Mouse (Mus musculus) erythroid progenitor cell, adult 5-6 weeks (primary cell): ENCODE data around the gene Nbr1. TPM values are rescaled to one million over a fixed set of nuclear protein-coding genes. Genes with fewer than 3 reads are reported as not detected.

Experiments
- ATAC-seq: replicated peaks from 2 replicates; pipeline ENCODE4 v1.8.0; 2016; ENCODE audit warnings: moderate number of reproducible peaks, mild to moderate bottlenecking, moderate TSS enrichment, inconsistent platforms; ENCODE audit not compliant: poor library complexity, low FRiP score, severe bottlenecking
- total RNA-seq, 2 experiments: library from RNA; stranded (forward) in 1 of 2; stranded (reverse) in 1 of 2; fragments of 150-400 nt in 1 of 2; fragments of 186-747, 209-891 nt in 1 of 2; gene quantifications; 2 replicates each; pipeline versions ENCODE4 v1.2.3 to v1.2.4; 2015 to 2017; ENCODE audit warnings: low replicate concordance in 2 of 2

The Nbr1 gene
- total RNA-seq (2015; ENCODE audit: low replicate concordance): 108 and 112 TPM in 2 replicates
- 82.8 and 107 TPM in 2 replicates for total RNA-seq (2017; ENCODE audit: low replicate concordance)

DNA sequence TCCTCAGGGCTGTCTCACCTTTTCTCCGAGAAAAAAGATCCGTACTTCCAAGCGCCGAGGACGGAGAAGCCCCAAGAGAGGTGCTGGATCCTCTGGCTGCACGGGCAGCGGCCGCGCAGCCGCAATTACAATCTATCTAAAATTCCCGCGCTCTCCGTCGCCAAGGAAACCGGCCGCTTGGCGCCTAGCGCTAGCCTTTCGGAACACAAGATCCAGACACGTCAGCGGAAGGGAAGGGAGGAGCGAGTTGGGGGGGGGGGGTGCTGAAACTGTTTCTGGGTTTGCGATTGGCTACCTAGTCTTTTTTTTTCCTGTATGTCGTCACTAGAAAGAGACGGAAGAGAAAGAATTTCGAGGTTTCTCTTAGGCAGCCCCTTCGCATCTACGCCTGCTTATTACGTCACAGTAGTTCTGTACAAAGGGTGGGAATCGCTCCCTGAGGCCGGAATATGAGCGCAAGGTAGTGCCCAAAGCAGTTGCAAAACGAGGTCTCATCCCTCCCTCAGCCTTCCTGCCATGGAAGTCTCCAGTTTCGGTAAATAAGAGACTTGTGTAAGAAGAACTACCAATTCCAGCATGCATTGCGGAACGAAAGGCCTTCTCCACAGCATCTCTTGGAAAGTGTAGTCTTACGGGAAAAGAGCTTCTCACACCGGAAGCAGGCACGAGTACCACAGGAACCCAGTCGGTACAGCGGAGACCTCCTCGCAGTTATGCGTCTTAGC, at the start of gene Nbr1, which contains the start of gene Brca1:
TSS of gene Nbr1 (plus strand) at position 399 of the 725 bp plus-strand sequence.
TSS of gene Brca1 (minus strand) at position 205 of the 725 bp plus-strand sequence.
- ATAC-seq: peak; percentile 75

DNA sequence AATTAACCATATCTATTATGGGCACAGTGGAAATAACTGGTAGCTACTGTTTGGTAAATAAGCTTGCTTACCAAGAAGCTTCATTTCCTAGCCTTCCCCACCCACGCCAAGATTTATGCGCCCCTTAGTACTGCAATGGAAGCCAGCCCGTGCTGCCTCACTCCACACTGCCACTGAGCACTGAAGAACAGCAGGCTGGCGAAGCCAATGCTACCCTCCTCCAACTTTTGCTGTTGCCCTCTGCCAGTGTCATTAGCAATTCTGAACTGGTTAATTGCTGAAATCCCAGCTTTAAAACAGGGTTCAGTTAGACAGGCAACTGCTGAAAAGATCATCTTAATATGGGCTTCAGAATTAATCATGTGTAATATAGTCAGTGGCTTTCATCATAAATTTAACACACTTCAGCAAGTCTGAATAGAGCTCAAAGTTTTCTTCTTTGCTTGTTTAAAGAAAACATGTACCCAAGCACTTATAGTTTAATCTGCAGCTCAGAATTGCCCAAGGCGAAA, 45.6 kb upstream of the Nbr1 start:
- ATAC-seq: no peak

DNA sequence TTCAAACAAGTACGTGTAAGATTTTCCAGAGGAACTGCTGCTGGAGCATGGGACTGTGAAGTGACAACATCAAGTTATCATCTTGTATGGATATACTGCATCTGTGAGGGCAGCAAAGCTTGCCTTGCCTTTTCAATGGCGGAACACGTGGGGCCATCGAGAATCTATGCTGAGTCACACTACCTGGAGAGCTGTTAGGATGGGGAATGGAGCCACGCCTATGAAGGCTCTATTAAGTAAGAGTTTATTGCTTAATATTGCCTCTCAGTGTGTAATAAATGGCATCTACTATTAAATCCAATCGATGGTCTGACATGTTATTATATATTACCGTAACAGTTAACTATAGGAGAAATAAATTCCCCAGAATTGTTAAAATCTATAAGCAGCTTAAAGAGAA, 44.9 kb upstream of the Nbr1 start:
- ATAC-seq: no peak

DNA sequence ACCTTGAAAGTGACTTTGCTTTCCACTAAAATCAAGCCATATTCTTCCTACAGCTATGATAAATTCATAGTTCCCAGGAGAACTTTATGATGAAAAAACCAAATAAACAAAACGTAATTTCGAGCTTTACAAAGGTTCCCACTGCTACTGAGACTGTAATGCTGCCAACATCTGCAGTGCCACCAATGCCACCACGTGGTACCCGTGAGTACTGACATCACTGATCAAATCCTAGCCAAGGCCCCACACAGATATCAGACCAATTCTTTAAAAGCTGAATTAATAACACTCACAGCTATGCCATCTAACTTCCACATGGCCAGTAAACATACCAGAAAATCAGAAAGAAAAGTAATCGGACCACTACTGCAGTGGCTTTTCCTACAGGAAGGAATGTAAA, 33.0 kb upstream of the Nbr1 start:
- ATAC-seq: no peak

DNA sequence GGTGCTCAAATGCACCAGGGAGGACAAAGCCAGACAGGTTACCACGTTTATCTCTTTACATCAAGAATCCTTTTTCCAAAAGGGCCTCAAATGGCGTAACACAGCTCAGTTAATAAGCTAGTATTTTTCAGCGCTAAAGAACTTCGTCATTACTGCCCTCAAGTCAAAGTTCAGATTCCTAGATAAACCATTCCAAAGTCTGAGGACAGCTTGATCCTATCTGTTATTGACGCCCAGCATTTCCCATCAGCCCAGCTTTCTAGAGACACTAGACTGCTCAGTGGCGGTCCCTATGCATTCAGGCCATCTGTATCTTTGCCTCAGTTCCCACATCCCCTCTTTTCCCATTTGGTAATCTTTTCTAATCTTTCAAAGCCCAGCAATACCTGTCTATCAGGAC, 32.6 kb upstream of the Nbr1 start:
- no peak for ATAC-seq

DNA sequence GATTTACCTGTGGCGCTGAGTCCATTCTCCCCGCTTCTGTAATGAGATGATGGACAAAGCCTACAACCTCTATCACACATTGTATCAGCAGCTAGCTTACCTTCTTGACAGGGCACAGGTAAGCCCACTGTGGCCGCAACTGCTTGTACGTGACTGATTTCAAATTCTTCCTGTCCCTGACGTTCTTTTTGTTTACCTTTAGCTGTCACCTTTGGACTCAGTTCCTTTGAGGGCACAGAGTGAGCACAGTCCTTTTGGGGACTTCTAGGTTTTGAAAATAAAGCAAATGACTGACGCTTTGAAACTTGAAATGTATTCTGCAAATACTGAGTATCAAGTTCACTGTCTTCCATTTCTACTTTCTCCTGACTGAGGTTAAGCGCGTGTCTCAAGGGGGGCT, 27.5 kb upstream of the Nbr1 start:
- ATAC-seq: no peak

DNA sequence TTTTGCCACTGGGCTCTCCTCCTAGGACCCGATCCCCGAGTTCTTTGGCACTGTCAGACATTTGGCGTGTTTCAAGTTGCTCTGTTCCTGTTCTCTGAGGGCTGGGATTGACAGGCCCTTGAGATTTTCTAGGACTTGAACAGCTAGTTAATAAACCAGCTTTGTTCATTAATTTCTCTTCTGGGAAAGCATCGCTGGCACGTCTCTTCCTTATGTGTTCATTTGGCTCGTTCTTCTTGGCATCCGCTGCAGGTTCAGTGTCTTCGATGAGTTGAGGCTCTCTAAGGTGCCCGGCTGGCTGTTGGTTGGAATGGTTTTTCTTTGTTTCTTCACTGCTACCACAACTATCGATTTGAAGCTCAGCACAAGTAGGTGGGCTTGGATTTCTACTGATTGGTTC, 26.9 kb upstream of the Nbr1 start:
- ATAC-seq: no peak

DNA sequence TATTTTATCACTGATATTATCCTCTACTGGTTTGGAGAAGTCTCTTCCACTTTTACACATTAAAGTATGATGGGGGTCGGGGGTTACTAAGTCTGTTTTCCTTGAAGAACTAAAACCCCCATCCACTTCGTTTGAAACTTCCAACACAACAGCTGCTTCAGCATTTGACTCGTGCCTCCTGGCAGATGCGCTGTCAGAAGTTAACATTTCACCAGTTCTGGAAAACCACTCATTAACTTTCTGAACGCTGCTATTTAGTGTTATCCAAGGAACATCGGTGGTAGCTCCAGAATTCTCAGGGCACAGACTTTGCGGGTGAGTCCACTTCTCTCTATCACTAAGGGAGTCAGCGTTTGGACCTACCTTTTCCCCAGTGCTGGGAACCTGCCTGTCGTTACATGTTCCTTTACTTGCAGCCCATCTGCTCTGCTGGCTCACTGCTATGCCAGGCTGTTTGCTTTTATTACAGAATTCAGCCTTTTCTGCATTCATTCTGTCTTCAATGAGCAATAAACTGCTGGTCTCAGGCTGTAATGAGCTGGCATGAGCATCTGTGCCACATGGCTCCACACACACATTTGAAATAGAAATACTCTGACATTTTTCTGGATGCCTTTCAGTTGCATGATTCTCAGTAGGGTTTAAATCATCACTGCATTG, 25.9 kb upstream of the Nbr1 start:
- no peak for ATAC-seq

DNA sequence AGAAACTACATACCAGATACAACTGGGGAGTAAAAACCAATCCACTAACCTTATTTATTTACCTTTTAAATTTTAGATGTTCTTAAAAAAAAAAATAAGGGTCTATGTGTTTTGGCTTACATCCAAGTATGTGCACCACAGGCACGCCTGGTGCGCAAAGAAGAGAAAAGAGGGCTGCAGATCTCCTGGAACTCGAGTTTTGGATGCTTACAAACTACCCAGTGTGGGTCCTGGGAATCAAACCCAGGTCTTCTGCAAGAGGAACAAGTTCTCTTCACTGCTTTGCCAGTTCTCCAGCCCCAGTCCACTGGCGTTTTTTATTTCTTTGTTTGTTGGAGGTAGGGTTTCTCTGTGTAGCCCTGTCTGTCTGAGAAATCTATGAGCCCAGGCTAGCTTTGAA, 25.3 kb upstream of the Nbr1 start:
- no peak for ATAC-seq

DNA sequence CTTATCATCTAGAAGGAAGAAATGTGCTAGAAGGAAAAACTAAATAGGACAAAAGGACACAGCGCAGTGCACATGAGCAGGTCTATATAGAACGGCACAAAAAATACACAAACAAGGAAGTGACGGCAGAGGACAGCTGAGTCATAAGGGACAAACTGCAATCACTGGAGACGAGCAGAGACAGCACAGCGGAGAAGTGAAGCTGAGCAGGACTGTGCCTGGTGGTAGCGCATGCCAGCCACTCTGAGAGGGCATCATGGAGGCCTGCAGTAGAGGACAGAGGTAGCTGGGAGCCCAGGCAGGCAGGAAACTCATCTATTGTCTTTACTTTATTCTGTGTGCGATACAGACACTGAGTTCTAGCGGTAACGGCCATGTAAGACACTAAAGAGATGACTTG, 8.4 kb upstream of the Nbr1 start:
- ATAC-seq: no peak

DNA sequence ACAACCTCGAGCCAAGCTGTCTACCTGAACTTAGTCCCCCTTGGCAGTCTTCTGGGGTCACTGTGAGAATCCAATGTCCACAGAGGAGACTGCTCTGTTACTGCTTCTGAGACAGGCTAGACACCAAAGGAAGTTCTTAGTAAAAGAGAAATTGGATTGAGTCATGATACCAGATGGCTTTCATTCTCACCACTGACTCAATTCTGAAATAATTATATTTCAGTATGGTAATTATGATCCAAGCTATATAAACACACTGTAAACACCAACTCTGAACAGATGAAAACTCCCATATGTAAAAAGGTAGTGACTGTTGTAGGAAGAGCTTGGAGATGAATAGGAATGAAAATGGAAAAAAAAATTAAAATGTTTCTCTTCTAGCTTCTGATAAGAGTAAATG, 7.8 kb upstream of the Nbr1 start:
- ATAC-seq: no peak

DNA sequence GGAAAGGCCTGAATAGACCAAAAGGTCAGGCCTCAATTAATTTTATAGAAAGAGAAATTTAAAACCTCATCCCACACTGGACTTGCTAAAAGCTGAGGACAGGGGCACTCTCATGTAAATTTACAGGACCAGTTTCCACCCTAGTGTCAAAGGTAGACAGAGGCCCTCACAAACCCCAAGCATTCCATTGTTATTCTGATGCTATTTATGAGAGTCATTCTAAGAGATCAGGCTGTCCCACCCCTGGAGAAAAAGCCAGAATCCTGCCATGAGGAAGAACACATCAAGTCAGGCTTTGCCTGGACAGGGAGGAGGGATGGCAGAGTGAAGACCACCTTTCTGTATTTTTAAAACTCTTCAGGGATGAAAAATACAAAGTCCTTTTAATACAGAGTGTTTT, 3.4 kb upstream of the Nbr1 start:
- no peak for ATAC-seq

DNA sequence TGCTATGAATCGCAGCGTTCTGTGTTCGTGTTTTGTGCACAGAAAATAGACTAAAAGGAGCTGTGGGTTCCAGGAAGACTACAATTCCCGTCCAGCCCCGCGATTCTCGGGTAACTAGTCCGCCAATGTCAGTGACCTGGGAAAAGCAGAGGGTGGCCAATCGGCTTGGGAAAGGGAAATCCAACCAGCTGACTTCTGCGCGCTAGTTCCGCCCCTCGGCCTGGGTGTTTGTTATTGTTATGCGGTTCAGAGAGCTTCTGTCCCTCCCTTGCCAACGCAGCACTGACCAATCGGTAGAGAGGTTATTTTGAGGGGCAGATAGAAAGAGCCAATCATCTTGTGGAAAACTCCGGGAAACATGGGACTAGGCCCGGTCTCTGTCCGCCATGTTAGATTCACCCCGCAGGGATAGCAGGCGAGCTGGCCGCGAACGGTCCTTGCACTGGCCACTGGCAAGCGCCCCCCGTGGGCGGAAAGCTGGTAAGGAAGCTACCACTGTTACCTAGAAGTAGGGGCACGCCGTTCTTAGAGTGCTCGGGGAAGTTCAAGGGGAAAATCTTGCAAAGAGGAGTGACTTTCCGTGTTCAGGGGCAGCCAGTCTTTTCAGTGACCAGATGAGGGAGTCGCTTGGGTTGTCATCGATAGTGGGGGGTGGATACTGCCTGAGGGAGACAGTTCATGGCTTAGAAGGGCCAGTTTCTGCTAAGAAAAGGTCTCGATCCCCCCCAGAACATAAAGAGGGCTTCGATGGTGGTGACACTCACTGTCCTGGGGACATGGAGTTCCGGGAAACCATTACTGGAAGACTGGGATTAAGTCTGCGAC, 739 bp downstream of the Nbr1 start:
- peak; percentile 85 for ATAC-seq

DNA sequence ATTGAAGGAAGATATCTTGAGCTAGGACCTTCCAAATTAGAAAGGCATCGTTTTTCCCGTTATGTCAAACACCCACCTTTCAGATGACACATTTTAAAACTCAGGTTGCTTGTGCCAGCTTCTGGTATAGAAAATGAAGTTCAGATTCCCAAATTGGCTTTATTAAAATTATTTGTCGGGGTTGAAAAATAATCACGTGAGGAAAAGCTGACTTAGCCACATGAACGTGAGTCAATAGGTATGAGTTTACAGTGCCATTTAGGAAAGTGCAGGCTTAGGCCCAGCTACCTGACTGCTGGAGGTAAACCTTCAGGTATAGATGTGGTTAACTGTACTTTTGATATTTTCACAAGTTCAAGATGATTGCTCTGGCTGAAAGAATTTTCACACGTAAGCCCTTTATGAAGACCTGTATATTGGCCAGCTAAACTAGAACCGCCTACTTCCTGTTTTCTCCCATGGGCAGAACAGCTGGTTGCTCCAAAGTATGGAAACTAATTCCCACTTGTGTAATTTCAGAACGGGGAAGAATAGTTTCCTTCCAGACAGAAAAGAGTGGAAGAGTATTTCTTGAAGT, 1.5 kb downstream of the Nbr1 start:
- ATAC-seq: no peak

DNA sequence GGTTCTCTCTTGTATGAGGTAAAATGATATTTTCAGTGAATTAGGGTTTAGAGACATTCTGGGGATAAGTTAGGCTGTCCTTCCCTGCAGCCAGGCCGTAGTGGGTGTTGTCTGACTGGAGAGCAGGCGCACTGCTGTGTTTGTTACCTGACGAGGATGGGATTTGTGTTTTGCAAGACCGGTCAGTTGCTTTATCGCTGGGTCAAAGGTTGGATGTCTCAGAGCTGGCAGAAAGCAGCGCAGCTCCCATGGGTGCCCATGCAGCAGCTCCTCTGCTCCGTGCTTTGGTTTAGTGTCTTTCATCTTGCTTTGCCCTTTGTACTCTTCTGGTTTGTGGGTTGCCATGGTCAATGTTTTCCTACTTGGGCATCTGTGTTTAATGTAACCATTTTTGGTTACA, 4.6 kb downstream of the Nbr1 start:
- no peak for ATAC-seq

DNA sequence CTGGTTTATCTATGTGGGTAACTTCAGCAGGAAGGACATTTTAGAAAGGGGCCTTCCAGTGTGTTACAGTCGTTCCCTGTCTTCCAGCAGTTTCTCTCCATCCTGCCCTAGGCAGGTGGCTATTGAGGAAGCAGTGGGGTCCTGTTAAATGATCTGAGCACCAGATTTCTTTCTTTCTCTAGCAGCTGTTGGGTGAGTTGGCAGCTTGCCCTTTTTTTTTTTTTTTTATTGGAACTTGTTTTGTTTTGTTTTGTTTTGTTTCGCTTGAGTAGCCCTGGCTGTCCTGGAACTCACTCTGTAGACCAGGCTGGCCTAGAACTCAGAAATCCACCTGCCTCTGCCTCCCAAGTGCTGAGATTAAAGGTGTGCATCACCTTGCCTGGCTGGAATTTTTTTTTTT, 5.0 kb downstream of the Nbr1 start:
- ATAC-seq: no peak

DNA sequence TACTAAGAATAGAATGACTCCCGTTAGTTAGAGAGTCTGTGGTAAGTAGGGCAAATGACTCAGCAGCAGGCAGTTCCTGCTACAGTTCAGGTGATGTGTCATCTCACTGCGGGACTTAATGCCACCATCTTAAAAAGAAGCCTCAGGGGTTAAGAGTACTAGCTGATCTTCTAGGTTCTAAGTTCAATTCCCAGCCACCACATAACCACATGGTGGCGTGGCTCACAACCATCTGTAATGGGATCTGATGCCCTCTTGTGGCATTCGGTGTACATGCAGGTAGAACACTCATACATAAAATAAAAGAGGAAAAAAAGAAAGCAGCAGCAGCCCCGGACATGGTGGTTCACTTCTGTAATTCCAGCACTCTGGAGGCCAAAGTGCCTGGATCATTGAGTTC, 10.4 kb downstream of the Nbr1 start:
- ATAC-seq: peak; percentile 80

DNA sequence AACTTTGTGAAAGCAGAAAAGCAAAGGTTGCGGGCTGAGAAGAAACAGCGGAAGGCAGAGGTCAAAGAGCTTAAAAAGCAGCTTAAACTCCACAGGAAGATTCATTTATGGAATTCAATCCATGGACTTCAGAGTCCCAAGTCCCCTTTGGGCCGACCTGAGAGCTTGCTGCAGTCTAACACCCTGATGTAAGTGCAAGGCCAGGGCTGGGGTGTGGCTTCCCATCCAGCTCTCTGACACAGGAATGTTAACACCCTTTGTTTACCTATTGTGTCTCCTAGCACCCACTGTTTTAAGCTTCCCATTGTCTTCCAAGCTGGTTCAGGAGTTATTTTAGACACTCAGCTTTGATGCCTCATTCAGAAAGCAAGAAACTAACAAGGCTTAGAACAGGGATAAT, 16.5 kb downstream of the Nbr1 start:
- ATAC-seq: no peak

DNA sequence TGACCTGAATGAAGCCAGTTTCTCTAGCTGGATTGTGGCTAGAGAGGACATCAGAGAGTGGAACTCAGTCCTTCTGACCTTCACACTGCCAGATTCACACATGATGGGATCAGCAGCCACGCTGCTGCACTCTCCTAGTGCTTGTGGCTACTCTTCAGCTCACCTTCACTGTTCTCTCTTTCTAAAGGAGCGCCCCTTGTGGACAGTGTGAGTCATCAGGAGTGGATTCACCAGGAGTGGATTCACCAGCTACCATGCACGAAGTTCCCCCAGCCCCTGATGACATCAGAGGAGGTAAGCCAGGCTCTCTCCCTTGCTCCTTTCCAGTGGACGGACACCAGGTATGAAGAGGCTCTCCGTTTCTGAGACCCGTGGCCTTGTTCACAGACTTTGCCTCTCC, 24.2 kb downstream of the Nbr1 start:
- no peak for ATAC-seq

DNA sequence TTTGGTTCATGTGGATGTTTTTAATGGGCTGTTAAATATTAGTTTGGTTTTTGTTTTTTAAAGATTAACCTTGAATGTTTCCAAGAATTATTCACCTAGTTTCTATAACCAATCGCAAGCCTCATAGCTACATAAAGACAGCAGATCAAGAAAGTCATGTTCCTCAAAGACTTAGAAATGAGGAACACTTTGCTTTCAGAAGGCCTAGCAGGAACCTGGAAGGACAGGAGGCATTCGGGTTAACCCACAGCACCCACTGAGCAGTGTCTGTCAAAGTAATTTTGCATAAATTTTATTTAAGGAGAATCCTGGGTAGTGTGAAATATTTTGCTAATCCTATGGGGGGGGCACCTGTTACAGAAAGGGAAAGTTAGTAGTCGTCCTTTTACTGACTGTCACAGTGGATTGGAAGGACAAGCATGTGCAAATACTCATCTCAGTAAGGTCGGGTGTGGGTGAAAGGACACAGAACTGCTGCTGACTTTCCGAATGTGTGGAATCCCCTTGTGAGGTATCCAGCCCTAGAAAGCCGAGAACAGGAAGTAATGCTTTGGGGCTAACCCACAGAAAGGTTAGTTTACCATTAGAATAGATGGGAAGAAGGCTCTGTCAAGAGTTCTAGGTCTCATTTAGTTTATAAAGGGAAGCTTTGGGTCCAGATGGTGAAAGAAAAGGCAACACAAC, 29.3 kb downstream of the Nbr1 start:
- no peak for ATAC-seq
